Comparison of ENCODE assay signal across 1 mouse cellular context in the genomic region with DNA sequence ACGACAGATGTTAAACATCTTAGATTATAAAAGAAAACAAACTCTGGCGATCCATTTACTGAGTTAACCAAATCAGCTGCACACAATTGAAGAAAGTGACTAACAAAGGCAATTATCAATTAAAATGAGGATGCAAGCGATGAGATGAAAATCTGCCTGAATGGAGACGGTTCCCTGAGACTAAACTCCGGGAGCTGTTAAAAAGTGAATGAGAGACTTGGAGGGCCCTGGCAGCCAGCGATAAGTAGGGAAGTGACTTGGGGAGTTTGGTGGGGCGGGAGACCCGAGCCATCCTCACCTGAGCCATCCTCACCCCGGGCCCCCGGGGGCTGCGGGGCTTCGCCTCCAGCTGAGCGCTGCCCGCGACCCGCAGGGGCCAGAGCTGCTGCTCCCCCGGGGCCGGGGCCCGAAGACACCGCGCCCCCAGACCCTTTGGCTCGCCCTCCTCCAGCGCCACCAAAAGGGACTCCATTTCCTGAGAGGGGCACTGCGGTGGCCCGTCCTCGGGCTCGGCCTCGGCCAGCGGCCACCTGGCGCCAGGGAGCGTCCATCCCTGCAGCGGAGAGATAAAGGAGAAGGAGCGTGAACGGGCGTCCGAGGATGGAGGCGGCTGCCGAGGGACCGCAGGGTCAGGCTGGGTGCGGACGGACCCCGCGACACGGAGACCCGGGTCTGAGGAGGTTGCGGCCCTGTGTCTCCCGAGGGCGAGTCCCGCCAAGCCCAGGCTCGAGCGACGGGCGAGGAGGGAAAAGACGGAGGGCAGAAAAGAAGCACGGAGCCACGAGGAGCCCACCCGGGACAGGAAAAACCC.
TF ChIP-seq lines count a peak whose summit lies in the region.

No protein-coding gene starts in this region.

TF ChIP-seq in ES-E14, 5 proteins besides CTCF, POLR2A, EP300 and RAD21 (continued from another document):
- TF ChIP-seq ZNF384 (IDR thresholded peaks at IDR 0.05; ENCODE audit: low read depth, low read length), result no peak
